Mouse (Mus musculus) bone marrow, adult 2 months (tissue): ENCODE data around the gene Msl2. TPM values are rescaled to one million over a fixed set of nuclear protein-coding genes. Genes with fewer than 3 reads are reported as not detected.

ENCODE experiments used
- H3K27ac ChIP-seq: fragments of 200-500 bp; 2 replicates; pipeline ENCODE4 v1.5.1; 2012; ENCODE audit warnings: low read depth, mild to moderate bottlenecking, control low read depth, inconsistent platforms, low read length; ENCODE audit not compliant: control insufficient read depth, poor library complexity, insufficient read depth
- H3K4me1 ChIP-seq: fragments of 200-500 bp; 2 replicates; pipeline ENCODE4 v1.6.1; 2011; ENCODE audit warnings: low read length; ENCODE audit not compliant: control insufficient read depth, insufficient read depth
- H3K4me3 ChIP-seq: fragments of 200-500 bp; replicated peaks from 2 replicates; pipeline ENCODE3; 2011; ENCODE audit warnings: mild to moderate bottlenecking, low read depth, low read length, control low read depth; ENCODE audit not compliant: control insufficient read depth
- CTCF ChIP-seq: fragments of 200-500 bp; IDR thresholded peaks from 2 replicates; pipeline ENCODE4 v1.5.1; 2011; ENCODE audit warnings: low read length, control low read depth; ENCODE audit not compliant: control insufficient read depth, insufficient read depth
- POLR2A ChIP-seq: fragments of 200-500 bp; IDR thresholded peaks from 2 replicates; pipeline ENCODE4 v1.6.1; 2011; ENCODE audit warnings: low read depth, mild to moderate bottlenecking, control low read depth, low read length, borderline replicate concordance; ENCODE audit not compliant: control insufficient read depth
- WGBS: fragments of 180-500 bp; shearing (Covaris S2); methylation state at CpG from one replicate; pipeline ENCODE4 v1.1.7; 2018; 5-methylcytosine and 5-hydroxymethylcytosine counted together
- polyA plus RNA-seq: library from polyadenylated mRNA; stranded (reverse); fragments of >200 nt; gene quantifications from 2 replicates; pipeline ENCODE4 v1.2.4, GENCODE M21; 2011; ENCODE audit warnings: low replicate concordance; ENCODE audit not compliant: missing spikeins, insufficient read depth, insufficient read length

Gene Msl2
- polyA plus RNA-seq, 1 experiment, result 28.9 TPM

DNA sequence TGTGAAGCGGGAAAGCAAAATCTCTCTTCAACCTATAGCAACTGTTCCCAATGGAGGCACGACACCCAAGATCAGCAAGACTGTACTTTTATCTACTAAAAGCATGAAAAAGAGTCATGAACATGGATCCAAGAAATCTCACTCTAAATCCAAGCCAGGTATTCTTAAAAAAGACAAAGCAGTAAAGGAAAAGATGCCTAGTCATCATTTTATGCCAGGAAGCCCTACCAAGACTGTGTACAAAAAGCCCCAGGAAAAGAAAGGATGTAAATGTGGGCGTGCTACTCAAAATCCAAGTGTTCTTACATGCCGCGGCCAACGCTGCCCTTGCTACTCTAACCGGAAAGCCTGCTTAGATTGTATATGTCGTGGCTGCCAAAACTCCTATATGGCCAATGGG is 27.6 kb downstream of the Msl2 start:
- Histone ChIP-seq H3K27ac (no peak overlapping the region), H3K4me3 (no peak overlapping the region), H3K4me1 (peaks cover 4% of the 10 kb centered on the region; the same call in 1 of the 2 replicates)
- WGBS, result 92% methylated on average over 8 of the region's 8 CpGs
- TF ChIP-seq CTCF (no peak), POLR2A (no peak)

DNA sequence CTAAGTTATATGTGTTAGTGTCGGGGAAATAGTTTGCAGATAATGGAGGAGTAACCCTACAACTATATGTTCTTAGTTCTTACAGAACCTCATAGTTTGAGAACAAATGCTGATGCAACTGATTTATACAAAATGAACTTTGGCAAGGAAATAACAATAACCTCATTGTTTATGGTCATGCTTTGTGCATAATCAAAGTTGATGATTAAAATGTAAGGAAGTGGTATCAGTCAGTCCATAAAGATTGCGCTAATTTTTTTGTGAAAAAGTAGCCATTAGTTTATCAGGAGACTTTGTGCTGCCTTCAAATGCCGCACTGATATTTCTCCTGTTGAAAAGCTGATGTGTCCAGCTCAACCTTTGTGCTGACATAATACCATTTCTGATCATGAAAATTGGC is 28.4 kb downstream of the Msl2 start:
- no peak for TF ChIP-seq CTCF
- TF ChIP-seq POLR2A, result no peak
- Histone ChIP-seq H3K4me1 (peaks cover 4% of the 10 kb centered on the region; the same call in 1 of the 2 replicates), H3K27ac (no peak overlapping the region), H3K4me3 (no peak overlapping the region)
- 89% methylated on average over 3 of the region's 3 CpGs for WGBS

DNA sequence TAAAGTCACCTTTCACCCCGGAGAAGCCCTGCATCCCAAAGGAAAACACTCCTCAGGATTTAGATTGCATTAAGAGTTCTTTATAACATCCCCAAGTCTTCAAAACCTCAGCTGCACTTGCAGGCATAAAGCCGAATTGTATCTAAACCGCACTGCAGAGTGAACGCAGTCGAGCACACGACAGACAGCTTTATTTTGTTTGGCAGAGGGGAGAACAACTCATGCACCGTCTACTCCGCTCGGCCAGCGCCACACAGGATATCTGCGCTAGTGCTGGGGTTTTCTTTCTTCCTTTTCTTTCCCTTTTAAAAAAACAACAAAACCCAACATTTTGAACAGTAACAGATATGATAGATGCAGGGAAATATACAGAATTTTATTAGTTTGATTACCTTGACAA is 31.0 kb downstream of the Msl2 start:
- Histone ChIP-seq H3K27ac (no peak overlapping the region), H3K4me3 (no peak overlapping the region), H3K4me1 (no peaks in the 10 kb centered on the region; the same call in 1 of the 2 replicates)
- WGBS, result 83% methylated on average over 11 of the region's 11 CpGs
- TF ChIP-seq POLR2A (no peak), CTCF (no peak)

GRCm38 (mm10) chr9:101105735-101106134 is 31.8 kb downstream of the Msl2 start:
- Histone ChIP-seq H3K4me3 (no peak overlapping the region), H3K4me1 (no peaks in the 10 kb centered on the region; the same call in 1 of the 2 replicates), H3K27ac (no peak overlapping the region)
- TF ChIP-seq POLR2A, result no peak
- TF ChIP-seq CTCF, result no peak
- WGBS, result 95% methylated on average over 6 of the region's 6 CpGs

- no peak overlapping the region for H3K27ac ChIP-seq
- no peaks in the 10 kb centered on the region for H3K4me1 ChIP-seq
- 86% methylated on average over 3 of the region's 3 CpGs for WGBS
- TF ChIP-seq POLR2A (no peak), CTCF (no peak)
- H3K4me3 ChIP-seq, result no peak overlapping the region
Observed at GRCm38 (mm10) chr9:101107386-101107785, 33.5 kb downstream of the Msl2 start.

DNA sequence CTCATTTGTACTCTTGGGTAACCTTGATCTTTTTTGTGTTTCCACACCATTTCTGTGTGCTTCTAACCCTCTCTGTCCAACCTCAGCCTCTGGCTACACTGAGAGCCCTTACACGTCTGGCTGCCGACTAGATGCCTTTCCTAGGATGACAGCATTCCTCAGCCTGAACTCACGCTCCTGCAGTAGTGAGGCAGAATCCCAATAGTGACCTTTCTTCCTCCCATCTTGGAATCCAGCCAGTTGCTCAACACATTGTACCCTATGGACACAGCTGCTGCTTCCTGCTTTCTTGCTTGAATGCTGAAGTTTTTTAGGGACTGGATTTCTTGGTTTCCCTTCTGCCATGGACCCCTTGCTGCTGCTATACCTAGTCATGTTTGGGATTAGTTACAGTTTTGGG is 36.1 kb downstream of the Msl2 start:
- no peak overlapping the region for H3K27ac ChIP-seq
- H3K4me3 ChIP-seq, result no peak overlapping the region
- 73% methylated on average over 3 of the region's 3 CpGs for WGBS
- TF ChIP-seq POLR2A, result no peak
- no peak for TF ChIP-seq CTCF
- no peaks in the 10 kb centered on the region for H3K4me1 ChIP-seq

GRCm38 (mm10) chr9:101113317-101113716 is 39.4 kb downstream of the Msl2 start:
- Histone ChIP-seq H3K27ac (no peak overlapping the region), H3K4me3 (no peak overlapping the region), H3K4me1 (no peaks in the 10 kb centered on the region)
- no peak for TF ChIP-seq CTCF
- no peak for TF ChIP-seq POLR2A
- 93% methylated on average over 4 of the region's 4 CpGs for WGBS

GRCm38 (mm10) chr9:101114182-101114884 is 40.4 kb downstream of the Msl2 start:
- 64% methylated on average over 8 of the region's 8 CpGs for WGBS
- Histone ChIP-seq H3K4me3 (no peak overlapping the region), H3K4me1 (no peaks in the 10 kb centered on the region), H3K27ac (no peak overlapping the region)
- TF ChIP-seq POLR2A (no peak), CTCF (no peak)
